Mouse (Mus musculus) small intestine, adult 2 months (tissue): ENCODE data around the gene Crlf1.

ENCODE experiments used
- CTCF ChIP-seq: fragments of 200-500 bp; IDR thresholded peaks from 2 replicates; pipeline ENCODE4 v1.5.1; 2012; ENCODE audit warnings: low read depth, mild to moderate bottlenecking, control low read depth, inconsistent platforms, low read length, moderate library complexity, mixed read lengths; ENCODE audit not compliant: insufficient replicate concordance, insufficient read length; ENCODE audit errors: extremely low read depth
- POLR2A ChIP-seq: fragments of 200-500 bp; IDR thresholded peaks from 2 replicates; pipeline ENCODE4 v1.6.1; 2012; ENCODE audit warnings: low read depth, mild to moderate bottlenecking, control low read depth, inconsistent platforms, low read length, moderate library complexity

- TF ChIP-seq CTCF (no peak), POLR2A (no peak)
Measured at GRCm38 (mm10) chr8:70469295-70469916, 23.6 kb upstream of the Crlf1 start.
